In genomic region chr10:80946684-80947437, GRCm38 (mm10) we compare ENCODE assay signal across 9 mouse cellular contexts. TPM values are rescaled to one million over a fixed set of nuclear protein-coding genes. Genes with fewer than 3 reads are reported as not detected.
DNase-seq lines count a peak whose midpoint lies in the region; ATAC-seq and TF ChIP-seq lines count a peak whose summit lies in the region.
"Had no signal": no experiment of that assay in that cellular context is flagged by ENCODE, and none has a peak within 500 bp of the region (broad histone marks: within the 10 kb centered on the region; RNA-seq: fewer than 3 reads in every experiment).

No protein-coding gene starts in this region.

- H3K4me2 ChIP-seq in heart, embryonic 14.5 days (ENCODE audit: low read length) = no peak overlapping the region
- no peak overlapping the region for H3K4me2 ChIP-seq in midbrain, postnatal 0 days (ENCODE audit: low read depth, low read length, poor library complexity, severe bottlenecking)
- no peak overlapping the region for H3K4me2 ChIP-seq in midbrain, embryonic 13.5 days (replicated peaks)
- H3K4me2 ChIP-seq in neural tube, embryonic 15.5 days = no peak overlapping the region

- WGBS in heart, embryonic 14.5 days = 61% methylated on average over 14 of the region's 14 CpGs
- 65% methylated on average over 14 of the region's 14 CpGs for WGBS in midbrain, postnatal 0 days
- 67% methylated on average over 14 of the region's 14 CpGs for WGBS in midbrain, embryonic 13.5 days
- WGBS in neural tube, embryonic 15.5 days = 67% methylated on average over 14 of the region's 14 CpGs

- no peak for DNase-seq in heart, adult 8-10 months (ENCODE audit: low spot score)
- DNase-seq in midbrain, postnatal 0 days (ENCODE audit: low spot score) = no peak
- peak; percentile 54 for DNase-seq in induced T-regulatory cell, adult 2 months (ENCODE audit: low read depth)
- DNase-seq in testis, postnatal 10 days (ENCODE audit: low spot score) = peak; percentile 76
- DNase-seq: cerebellum, postnatal 14 days; spleen, adult 18-20 months had no signal

- H3K36me3 ChIP-seq in heart, embryonic 14.5 days (ENCODE audit: control insufficient read depth, insufficient read depth, low read length) = no peaks in the 10 kb centered on the region
- H3K36me3 ChIP-seq in midbrain, postnatal 0 days (ENCODE audit: insufficient read depth, low read length) = no peaks in the 10 kb centered on the region
- H3K36me3 ChIP-seq in midbrain, embryonic 13.5 days = no peaks in the 10 kb centered on the region
- H3K36me3 ChIP-seq in neural tube, embryonic 15.5 days = no peaks in the 10 kb centered on the region

- TF ChIP-seq CTCF in midbrain, postnatal 0 days (IDR thresholded peaks at IDR 0.05) = peak; percentile 54

- no peaks in the 10 kb centered on the region for H3K9me3 ChIP-seq in heart, embryonic 14.5 days (ENCODE audit: control insufficient read depth, low read length)
- no peaks in the 10 kb centered on the region for H3K9me3 ChIP-seq in midbrain, postnatal 0 days (ENCODE audit: low read length)
- no peaks in the 10 kb centered on the region for H3K9me3 ChIP-seq in midbrain, embryonic 13.5 days
- H3K9me3 ChIP-seq in neural tube, embryonic 15.5 days (replicated peaks) = no peaks in the 10 kb centered on the region

- 0 out of 2 replicates have a peak overlapping the region, but pooled peaks have one; percentile 18 for H3K9ac ChIP-seq in heart, embryonic 14.5 days (ENCODE audit: low read length)
- no peak overlapping the region for H3K9ac ChIP-seq in midbrain, postnatal 0 days (replicated peaks; ENCODE audit: low read length, poor library complexity, severe bottlenecking)
- no peak overlapping the region for H3K9ac ChIP-seq in midbrain, embryonic 13.5 days (replicated peaks)
- H3K9ac ChIP-seq in neural tube, embryonic 15.5 days (replicated peaks) = no peak overlapping the region

- no peaks in the 10 kb centered on the region for H3K27me3 ChIP-seq in heart, embryonic 14.5 days (ENCODE audit: control insufficient read depth, insufficient read depth, low read length)
- H3K27me3 ChIP-seq in midbrain, postnatal 0 days (ENCODE audit: insufficient read depth, low read length) = no peaks in the 10 kb centered on the region
- peaks cover 6% of the 10 kb centered on the region; the same call in 1 of the 2 replicates for H3K27me3 ChIP-seq in midbrain, embryonic 13.5 days
- H3K27me3 ChIP-seq in neural tube, embryonic 15.5 days (replicated peaks) = no peaks in the 10 kb centered on the region

- H3K27ac ChIP-seq in heart, embryonic 14.5 days (replicated peaks in 1 of 2; ENCODE audit: control insufficient read depth in 1 of 2, insufficient read depth in 1 of 2, low read depth in 2 of 2, low read length in 2 of 2) = peak overlapping the region; percentile 55 to 70
- no peak overlapping the region for H3K27ac ChIP-seq in midbrain, postnatal 0 days (ENCODE audit: low read depth, low read length)
- no peak overlapping the region for H3K27ac ChIP-seq in midbrain, embryonic 13.5 days
- H3K27ac ChIP-seq in neural tube, embryonic 15.5 days (replicated peaks) = no peak overlapping the region

- ATAC-seq in heart, embryonic 14.5 days (ENCODE audit: insufficient number of reproducible peaks, insufficient read depth, low FRiP score, low read depth) = no peak
- ATAC-seq in midbrain, postnatal 0 days (ENCODE audit: low FRiP score) = no peak
- ATAC-seq in midbrain, embryonic 13.5 days = no peak
- ATAC-seq in neural tube, embryonic 15.5 days (ENCODE audit: low FRiP score) = no peak

- no peak overlapping the region for H3K4me3 ChIP-seq in heart, embryonic 14.5 days (ENCODE audit: control insufficient read depth in 1 of 2, insufficient read depth in 1 of 2, low read depth in 1 of 2, low read length in 2 of 2)
- no peak overlapping the region for H3K4me3 ChIP-seq in midbrain, postnatal 0 days (ENCODE audit: low read depth, low read length)
- H3K4me3 ChIP-seq in midbrain, embryonic 13.5 days (replicated peaks) = no peak overlapping the region
- no peak overlapping the region for H3K4me3 ChIP-seq in neural tube, embryonic 15.5 days (replicated peaks)

- H3K4me1 ChIP-seq in heart, embryonic 14.5 days (ENCODE audit: control insufficient read depth in 2 of 2, insufficient read depth in 2 of 2, low read length in 2 of 2) = peaks cover 40 to 44% of the 10 kb centered on the region in 2 experiments
- no peaks in the 10 kb centered on the region for H3K4me1 ChIP-seq in midbrain, postnatal 0 days (ENCODE audit: insufficient read depth, low read length)
- 0 out of 2 replicates have a peak, but pooled peaks cover 3% of the 10 kb centered on the region for H3K4me1 ChIP-seq in midbrain, embryonic 13.5 days (replicated peaks)
- 0 out of 2 replicates have a peak, but pooled peaks cover 4% of the 10 kb centered on the region for H3K4me1 ChIP-seq in neural tube, embryonic 15.5 days

RNA-seq across cellular contexts. Expression of gene Gadd45b, which starts 17.0 kb away (rescaled TPM):
- 34.5 and 39.8 TPM in 2 replicates for polyA plus RNA-seq in heart, embryonic 14.5 days (2014; fragmentation: Nextera tagmentation; extraction: Ambion mirVana)
- 10 to 100 TPM in 2 of 4 experiments, 1 to 10 TPM in 2; 5.0 to 18.1 (median 12.0) TPM for total RNA-seq in heart, adult 8-10 months (2022)
- total RNA-seq in midbrain, postnatal 0 days (2014; rRNA removed) = 3.5 and 7.3 TPM in 2 replicates
- polyA plus RNA-seq in midbrain, postnatal 0 days (2015; fragmentation: Nextera tagmentation; extraction: Ambion mirVana) = 5.0 and 6.4 TPM in 2 replicates
- 4.0 and 4.9 TPM in 2 replicates for polyA plus RNA-seq in midbrain, embryonic 13.5 days (2015; fragmentation: Nextera tagmentation; extraction: Ambion mirVana)
- 9.0 and 11.1 TPM in 2 replicates for polyA plus RNA-seq in neural tube, embryonic 15.5 days (2015; fragmentation: Nextera tagmentation; extraction: Ambion mirVana)

RNA-seq across cellular contexts. Expression of gene Lmnb2, which starts 28.8 kb away (rescaled TPM):
- polyA plus RNA-seq in heart, embryonic 14.5 days (2014; fragmentation: Nextera tagmentation; extraction: Ambion mirVana) = 7.3 and 8.1 TPM in 2 replicates
- 1 to 10 TPM; 3.5 to 6.3 (median 4.8) TPM for total RNA-seq in heart, adult 8-10 months (2022)
- total RNA-seq in midbrain, postnatal 0 days (2014; rRNA removed) = 40.2 and 47.3 TPM in 2 replicates
- 22.6 and 22.7 TPM in 2 replicates for polyA plus RNA-seq in midbrain, postnatal 0 days (2015; fragmentation: Nextera tagmentation; extraction: Ambion mirVana)
- 46.9 and 48.2 TPM in 2 replicates for polyA plus RNA-seq in midbrain, embryonic 13.5 days (2015; fragmentation: Nextera tagmentation; extraction: Ambion mirVana)
- 39.0 and 39.9 TPM in 2 replicates for polyA plus RNA-seq in neural tube, embryonic 15.5 days (2015; fragmentation: Nextera tagmentation; extraction: Ambion mirVana)

RNA-seq across cellular contexts. Expression of gene Timm13, which starts 46.1 kb away (rescaled TPM):
- polyA plus RNA-seq in heart, embryonic 14.5 days (2014; fragmentation: Nextera tagmentation; extraction: Ambion mirVana) = 310 and 338 TPM in 2 replicates
- 100 to 1,000 TPM; 117 to 135 (median 123) TPM for total RNA-seq in heart, adult 8-10 months (2022)
- 153 and 267 TPM in 2 replicates for total RNA-seq in midbrain, postnatal 0 days (2014; rRNA removed)
- 362 and 384 TPM in 2 replicates for polyA plus RNA-seq in midbrain, postnatal 0 days (2015; fragmentation: Nextera tagmentation; extraction: Ambion mirVana)
- polyA plus RNA-seq in midbrain, embryonic 13.5 days (2015; fragmentation: Nextera tagmentation; extraction: Ambion mirVana) = 331 TPM in 2 replicates
- 333 and 359 TPM in 2 replicates for polyA plus RNA-seq in neural tube, embryonic 15.5 days (2015; fragmentation: Nextera tagmentation; extraction: Ambion mirVana)

Comparison
In these comparisons a context has a peak if more than half of its experiments do, and no peak if none do; other contexts are left out.
1. H3K27ac ChIP-seq: peak in heart, embryonic 14.5 days (2 of 2); none in midbrain, postnatal 0 days (single experiment), midbrain, embryonic 13.5 days (single experiment) and neural tube, embryonic 15.5 days (single experiment).
2. DNase-seq: peak in induced T-regulatory cell, adult 2 months (single experiment) and testis, postnatal 10 days (single experiment); none in heart, adult 8-10 months (single experiment) and midbrain, postnatal 0 days (single experiment).